Mouse (Mus musculus) activated CD4-positive, CD25-positive, alpha-beta regulatory T cell, adult 9 weeks (primary cell): Measurements from ENCODE around the gene Atm. TPM values are rescaled to one million over a fixed set of nuclear protein-coding genes. Genes with fewer than 3 reads are reported as not detected.

Experiments
- polyA plus RNA-seq: library from polyadenylated mRNA; unstranded; fragments of 100-300 nt; shearing (Covaris generic); gene quantifications from one replicate; pipeline ENCODE4 v1.2.1, GENCODE M21; 2017

The Atm gene
- 38.0 TPM for polyA plus RNA-seq

GRCm38 (mm10) chr9:53536558-53537320 lies at the start of gene Atm, which contains the start of gene Npat:
Gene Atm (minus strand): TSS chr9:53536740.
Gene Npat (plus strand): TSS chr9:53537047.

GRCm38 (mm10) chr9:53402291-53402711 lies 134.2 kb downstream of the Atm start, which contains the start of gene 4930550C14Rik:
Gene 4930550C14Rik (plus strand): TSS chr9:53402325.

Other genes with a start within 250 kb of the Atm start
- gene Exph5, start 235.1 kb downstream of the Atm start, polyA plus RNA-seq: 1.0 TPM
- gene Kdelc2, start 152.7 kb downstream of the Atm start, polyA plus RNA-seq: 1.1 TPM
- gene 4930550C14Rik, start 134.4 kb downstream of the Atm start, polyA plus RNA-seq: 0.54 TPM
- gene Npat, start 307 bp upstream of the Atm start, polyA plus RNA-seq: 25.5 TPM
- 64.9 TPM for gene Acat1, start 73.6 kb upstream of the Atm start, polyA plus RNA-seq
- 19.1 TPM for gene Cul5, start 133.3 kb upstream of the Atm start, polyA plus RNA-seq
- gene Rab39, start 169.5 kb upstream of the Atm start, polyA plus RNA-seq: 0.12 TPM
- gene Slc35f2, start 234.8 kb upstream of the Atm start, polyA plus RNA-seq: 22.2 TPM